Mouse (Mus musculus): Measurements from ENCODE around the gene Kcnj2. TPM values are rescaled to one million over a fixed set of nuclear protein-coding genes. Genes with fewer than 3 reads are reported as not detected.

Kcnj2 gene
- total RNA-seq, 2 experiments from 2014 or later = 21.1 to 22.0 TPM

DNA sequence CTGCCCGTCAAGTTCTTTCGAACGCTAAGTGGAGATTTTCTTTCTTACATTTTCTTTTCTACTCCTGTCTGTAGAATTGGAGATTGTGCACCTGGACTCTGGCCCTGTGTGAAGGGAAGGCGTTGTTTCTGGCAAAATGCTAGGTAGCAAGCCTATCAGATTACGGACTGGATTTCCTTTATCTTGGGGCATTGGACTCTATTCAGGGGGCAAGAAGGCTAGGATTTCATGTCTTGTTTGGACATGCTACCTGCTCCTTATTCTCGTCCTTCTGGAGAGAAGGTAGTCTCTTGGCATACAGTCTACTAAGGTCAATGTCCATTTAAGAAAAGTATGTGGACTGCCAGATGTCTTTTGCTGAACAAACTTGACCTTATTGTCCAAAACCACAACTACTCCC, 21.0 kb downstream of the Kcnj2 start:
- DNase-seq (ENCODE audit: low spot score in 2 of 2) = no peak
- intact Hi-C loops (cut with DNase I) = no loop called here

DNA sequence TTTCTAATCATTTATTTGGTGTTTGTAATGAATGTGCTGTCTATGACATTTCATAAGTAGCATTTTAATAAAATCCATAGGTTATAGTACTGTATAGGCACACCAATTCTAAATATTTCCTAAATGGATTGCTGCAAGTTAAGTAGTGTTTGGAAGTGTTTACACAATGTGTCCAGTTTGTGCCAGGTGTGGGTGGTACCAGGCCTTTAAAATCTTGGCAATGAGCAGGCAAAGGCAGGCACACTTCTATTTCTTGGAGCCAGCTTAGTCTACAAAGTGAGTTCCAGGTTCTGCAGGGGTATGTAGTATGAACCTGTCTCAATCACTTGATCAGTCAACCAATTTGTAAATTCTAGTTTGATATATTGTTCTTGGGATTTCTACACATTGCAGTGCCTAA, 22.3 kb downstream of the Kcnj2 start:
- intact Hi-C loops (cut with DNase I) = no loop called here
- DNase-seq (ENCODE audit: low spot score in 2 of 2) = no peak

DNA sequence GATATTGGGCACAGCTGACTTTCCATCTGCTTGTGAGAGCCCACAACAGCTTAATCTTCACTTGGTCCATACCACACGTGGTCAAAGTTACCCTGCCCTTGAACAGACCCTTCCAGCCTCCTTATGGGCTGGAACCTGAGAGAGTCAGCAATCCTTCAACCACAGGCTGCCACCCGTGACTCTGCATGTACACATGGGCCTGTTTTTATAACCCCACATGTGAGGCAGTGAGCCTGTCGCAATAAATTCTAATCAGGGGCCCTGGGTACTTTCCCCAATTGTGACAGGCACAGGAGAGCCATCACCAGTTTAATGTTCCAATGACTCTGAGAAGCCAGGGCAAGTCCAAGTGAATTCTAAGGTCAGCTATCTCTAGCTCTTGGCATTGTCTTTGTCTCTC, 22.8 kb downstream of the Kcnj2 start:
- intact Hi-C loops (cut with DNase I) = no loop called here
- no peak for DNase-seq (ENCODE audit: low spot score in 2 of 2)

DNA sequence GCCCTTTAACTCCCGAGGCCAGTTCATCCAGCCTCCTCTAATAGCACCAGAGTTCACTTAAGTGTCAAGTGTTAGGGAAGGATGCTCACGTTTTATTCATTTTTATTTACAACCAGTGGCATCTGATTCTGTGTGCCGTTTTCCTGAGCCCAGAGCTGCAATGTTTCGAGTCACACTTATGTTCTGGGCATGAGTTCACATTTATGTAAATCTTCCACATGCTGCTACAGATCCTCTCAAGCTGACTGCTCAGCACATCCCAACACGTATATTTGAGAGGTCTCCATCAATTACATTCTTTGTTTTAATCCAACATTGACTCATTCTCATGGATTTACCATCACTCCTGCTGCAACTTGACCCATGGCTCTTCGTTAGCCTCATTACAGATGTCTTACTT, 25.2 kb downstream of the Kcnj2 start:
- no peak for DNase-seq (ENCODE audit: low spot score in 2 of 2)
- intact Hi-C loops (cut with DNase I) = no loop called here

DNA sequence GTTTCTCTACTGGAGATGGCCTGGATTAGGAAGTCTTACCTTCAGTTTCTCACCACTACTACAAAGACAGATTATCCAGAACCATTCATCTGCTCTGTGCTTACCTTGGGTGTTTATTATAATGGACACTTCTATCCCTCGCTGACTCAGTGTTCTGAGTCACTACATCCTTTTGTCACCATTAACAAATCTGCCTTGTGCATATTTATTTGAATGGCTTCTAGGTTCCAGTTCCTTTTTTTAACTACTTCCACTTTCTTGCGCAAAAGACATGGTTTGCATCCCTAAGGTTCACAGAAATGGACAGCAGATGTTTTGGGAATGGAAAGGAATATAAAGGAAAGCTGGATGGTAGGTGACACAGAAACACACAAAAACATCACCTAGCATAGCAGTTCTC, 27.0 kb downstream of the Kcnj2 start:
- DNase-seq (ENCODE audit: low spot score in 2 of 2) = no peak
- intact Hi-C loops (cut with DNase I) = no loop called here

DNA sequence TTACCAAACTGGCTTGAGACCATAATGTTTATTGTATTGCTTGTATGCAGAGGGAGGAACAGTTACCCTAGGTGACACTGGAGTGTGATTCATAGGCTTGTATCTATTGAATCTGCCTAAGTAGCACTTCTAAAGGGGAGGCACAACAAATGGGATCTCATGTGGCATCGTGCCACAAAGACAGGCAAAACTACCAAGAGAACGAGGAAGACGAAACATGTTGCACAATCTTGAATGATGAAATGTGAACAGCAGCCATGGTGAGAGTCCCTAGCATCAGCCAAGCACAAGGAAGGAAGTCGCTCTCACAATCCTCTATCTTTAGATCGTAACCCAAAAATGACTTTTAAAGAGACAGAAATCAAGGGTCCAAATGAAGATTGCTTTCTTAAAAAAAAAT, 30.6 kb downstream of the Kcnj2 start:
- DNase-seq (ENCODE audit: low spot score in 2 of 2) = no peak
- intact Hi-C loops (cut with DNase I) = no loop called here

DNA sequence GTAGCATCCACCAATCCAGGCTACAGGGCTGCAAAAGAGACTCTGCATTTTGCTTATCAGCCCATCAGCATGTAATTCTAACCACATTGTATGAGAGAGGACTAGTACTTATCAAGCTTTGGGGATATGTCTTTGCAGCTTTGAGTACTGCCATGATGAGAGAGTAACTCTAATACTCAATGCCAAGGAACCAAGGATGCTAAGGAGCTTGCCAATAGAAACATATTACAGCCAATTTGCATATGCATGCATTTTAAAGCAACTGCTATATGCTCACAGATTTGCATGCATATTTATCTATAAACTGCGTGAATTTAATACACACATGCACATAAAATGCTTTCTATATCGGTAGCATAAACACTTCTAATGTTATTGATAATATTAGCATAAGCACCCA, 34.2 kb downstream of the Kcnj2 start:
- DNase-seq (ENCODE audit: low spot score in 2 of 2) = no peak
- intact Hi-C loops (cut with DNase I) = no loop called here

DNA sequence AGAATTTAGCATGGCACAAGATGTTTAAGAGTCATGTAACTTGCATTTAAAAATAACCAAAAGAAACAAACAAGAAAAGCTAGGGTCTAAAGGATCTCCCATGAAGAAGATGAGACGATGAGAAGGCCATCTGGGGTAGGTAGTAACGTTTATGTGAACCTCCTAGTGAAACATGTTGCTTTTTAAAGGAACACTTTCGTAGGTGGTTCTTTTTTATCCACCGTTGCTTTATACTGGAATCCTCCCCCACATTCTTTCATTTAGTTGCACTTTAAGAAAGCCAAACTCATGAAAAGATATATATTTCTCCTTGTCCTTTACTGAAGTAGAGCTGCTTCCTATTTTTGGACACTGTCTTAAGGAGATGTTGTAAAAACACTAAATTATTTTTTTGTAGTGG, 34.7 kb downstream of the Kcnj2 start:
- DNase-seq (ENCODE audit: low spot score in 2 of 2) = no peak
- intact Hi-C loops (cut with DNase I) = no loop called here

DNA sequence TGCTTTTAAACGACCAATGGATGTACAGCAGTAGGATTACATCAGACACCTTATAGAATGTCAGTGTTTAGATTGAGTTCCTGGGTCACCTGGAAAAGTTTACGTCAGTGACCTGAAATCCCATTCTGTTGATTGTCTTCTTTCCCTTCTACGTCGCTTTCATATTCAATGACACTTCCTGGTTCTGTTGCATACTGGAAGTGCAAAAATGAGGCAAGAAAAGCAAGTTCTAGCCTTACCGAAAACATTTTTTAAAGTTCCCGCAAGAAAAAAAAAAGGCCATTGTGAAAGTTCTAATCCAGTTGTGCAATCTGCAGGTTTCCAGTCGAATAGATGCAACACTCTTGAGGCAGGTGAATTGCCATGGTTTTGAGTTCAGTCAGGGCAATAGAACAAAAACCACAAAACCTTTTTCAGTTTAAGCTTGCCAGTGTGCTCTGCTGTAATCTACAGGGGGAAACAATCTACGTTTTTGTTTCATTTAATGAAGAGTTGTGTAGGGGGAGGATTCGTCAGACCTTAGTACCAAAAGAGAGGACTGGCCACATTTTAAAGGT, 35.7 kb downstream of the Kcnj2 start:
- no peak for DNase-seq (ENCODE audit: low spot score in 2 of 2)
- intact Hi-C loops (cut with DNase I) = no loop called here

DNA sequence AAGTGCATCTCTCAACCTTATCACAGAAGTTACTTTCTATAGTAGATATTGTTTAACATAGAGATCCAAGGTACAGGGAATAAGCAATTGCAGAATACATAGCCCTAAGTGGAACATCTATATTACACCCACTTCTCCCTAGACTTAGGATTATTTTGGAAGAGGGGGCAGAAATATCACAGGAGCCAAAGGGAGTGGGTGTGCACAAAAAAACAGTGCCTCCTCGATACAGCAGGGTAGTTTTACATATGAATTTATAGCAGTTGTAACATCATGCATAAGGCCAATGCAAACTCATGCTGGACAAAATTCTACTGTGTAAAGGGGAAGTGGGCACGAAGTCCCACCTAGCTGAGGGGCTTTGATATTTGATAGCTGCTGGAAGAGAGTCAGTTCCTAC, 38.5 kb downstream of the Kcnj2 start:
- peak in 1 of 2 experiments; percentile 29 for DNase-seq (ENCODE audit: low spot score in 2 of 2)
- intact Hi-C loops (cut with DNase I) = no loop called here

DNA sequence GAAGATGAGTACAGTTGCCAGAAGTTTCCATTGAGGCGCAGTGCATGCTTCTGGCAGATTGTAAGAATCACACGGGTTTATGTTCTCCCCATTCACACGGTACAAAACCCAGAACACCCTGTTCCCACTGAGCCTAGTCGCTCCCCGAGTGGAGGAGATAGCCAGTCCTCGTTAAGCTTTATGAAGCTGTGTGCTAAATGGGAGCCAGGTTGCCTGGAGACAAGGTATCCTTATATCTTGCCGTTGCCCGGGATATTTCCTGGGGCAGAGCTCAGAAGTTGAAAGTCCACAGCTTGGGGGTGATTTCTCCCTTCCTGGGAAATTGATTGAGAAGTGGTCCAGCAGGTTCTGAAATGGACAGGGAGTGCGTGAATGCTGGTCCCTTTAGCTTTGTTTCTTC, 42.2 kb downstream of the Kcnj2 start:
- intact Hi-C loops (cut with DNase I) = no loop called here
- DNase-seq (ENCODE audit: low spot score in 2 of 2) = peak in 1 of 2 experiments; percentile 4

DNA sequence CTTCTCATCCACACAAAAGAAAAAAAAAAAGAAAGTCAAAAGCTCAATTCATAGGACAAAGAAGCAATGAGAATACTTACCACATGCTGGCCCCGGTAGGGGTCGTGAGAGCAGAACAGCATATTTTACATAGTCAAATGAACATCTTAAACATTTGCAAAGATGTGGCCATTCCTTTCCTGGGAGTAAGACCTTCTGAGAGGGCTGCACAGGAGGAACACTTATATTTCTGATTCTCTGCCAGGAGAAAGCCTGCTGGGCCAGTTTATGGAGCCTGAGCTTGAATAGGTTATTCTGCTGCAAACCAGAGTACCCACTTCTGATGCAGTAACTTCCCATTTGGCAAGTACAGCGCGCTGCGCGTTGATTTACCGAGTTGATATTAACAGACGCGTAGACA, 55.5 kb downstream of the Kcnj2 start:
- intact Hi-C loops (cut with DNase I) = no loop called here

DNA sequence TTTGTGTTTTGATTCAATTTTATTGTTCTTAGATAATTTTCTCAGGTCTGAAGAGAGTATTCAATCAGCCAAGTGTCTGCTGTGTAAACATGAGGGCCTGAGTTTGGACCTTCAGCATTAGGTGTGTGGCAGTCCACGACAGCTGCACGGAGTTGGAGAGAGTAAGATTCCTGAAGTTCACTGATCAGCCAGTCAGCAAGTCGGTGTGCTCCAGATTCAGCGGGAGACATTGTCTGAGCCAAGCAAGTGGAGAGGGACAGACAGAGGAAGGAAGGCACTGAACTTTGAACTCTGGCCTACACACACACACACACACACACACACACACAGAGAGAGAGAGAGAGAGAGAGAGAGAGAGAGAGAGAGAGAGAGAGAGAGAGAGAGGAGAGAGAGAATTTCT, 57.4 kb downstream of the Kcnj2 start:
- intact Hi-C loops (cut with DNase I) = no loop called here

More for the DNA sequence above, 55.5 kb downstream of the Kcnj2 start:
- no peak for DNase-seq (ENCODE audit: low spot score in 2 of 2)

DNA sequence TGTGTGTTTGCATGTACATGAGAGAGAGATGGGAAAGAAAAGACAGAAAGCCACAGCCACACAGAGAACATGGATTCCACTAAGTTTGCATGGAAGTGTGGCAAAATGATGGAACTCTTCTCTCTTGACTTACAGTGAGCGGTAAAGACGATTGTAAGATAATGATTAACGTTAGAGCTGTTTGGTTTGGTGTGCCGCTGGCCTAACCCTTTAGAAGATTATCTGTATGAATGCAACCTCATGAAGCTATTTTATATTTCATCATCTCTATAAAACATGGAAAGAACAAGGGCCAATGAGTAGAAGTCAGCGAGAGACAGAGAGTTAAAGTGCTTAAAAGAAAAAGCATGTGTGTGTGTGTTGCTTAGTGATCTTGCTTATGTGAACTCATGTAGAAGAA, 60.0 kb downstream of the Kcnj2 start:
- no peak for DNase-seq (ENCODE audit: low spot score in 2 of 2)
- intact Hi-C loops (cut with DNase I) = no loop called here

More for the DNA sequence above, 57.4 kb downstream of the Kcnj2 start:
- no peak for DNase-seq (ENCODE audit: low spot score in 2 of 2)

Other genes starting within 250 kb of the Kcnj2 start
- gene Kcnj16, start 98.1 kb upstream of the Kcnj2 start, total RNA-seq (2021) = 10 to 100 TPM; 23.0 to 25.8 TPM